Mouse (Mus musculus) spleen, adult 2 months (tissue): Measurements from ENCODE around the gene Mrps18a.

ENCODE experiments used
- CTCF ChIP-seq: fragments of 200-500 bp; IDR thresholded peaks from 2 replicates; pipeline ENCODE4 v1.5.1; 2011; ENCODE audit warnings: mild to moderate bottlenecking, inconsistent platforms; ENCODE audit not compliant: insufficient read depth, insufficient read length, insufficient replicate concordance; ENCODE audit errors: extremely low read depth
- POLR2A ChIP-seq: fragments of 200-500 bp; IDR thresholded peaks from 2 replicates; pipeline ENCODE4 v1.6.1; 2011; ENCODE audit warnings: low read depth, low read length, inconsistent platforms

DNA sequence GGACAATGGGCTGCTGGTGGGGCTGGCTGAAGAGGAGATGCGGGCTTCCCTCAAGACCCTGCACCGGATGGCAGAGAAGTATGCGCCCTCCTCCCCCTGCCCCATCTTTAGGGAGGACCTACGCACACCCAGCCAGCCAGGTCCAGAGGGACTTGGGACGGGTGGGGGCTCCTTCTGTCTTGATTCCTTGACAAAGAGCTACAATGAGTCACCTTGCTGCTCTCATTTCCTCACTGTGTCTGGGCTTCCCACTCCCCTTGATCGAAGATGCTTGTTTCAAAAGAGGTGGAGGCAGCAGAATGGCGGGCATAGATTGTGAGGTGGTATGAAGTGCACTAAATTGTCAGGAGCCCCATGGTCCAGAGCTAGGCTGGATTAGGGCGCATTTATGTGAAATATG lies 53.5 kb downstream of the Mrps18a start:
- no peak for TF ChIP-seq CTCF
- TF ChIP-seq POLR2A, result no peak
